Mouse (Mus musculus) hindbrain, postnatal 0 days (tissue): ENCODE data around the gene Zfp444. TPM values are rescaled to one million over a fixed set of nuclear protein-coding genes. Genes with fewer than 3 reads are reported as not detected.

ENCODE experiments used
- ATAC-seq: fragments of 200-750 bp; cut with Nextera tagmentation; 2 replicates; pipeline ENCODE4 v1.8.0; 2017; ENCODE audit warnings: mild to moderate bottlenecking, moderate TSS enrichment, moderate library complexity
- DNase-seq: peaks from one replicate; pipeline ENCODE4 v3.0.0-alpha.2; 2015; ENCODE audit warnings: low spot score
- H3K27ac ChIP-seq: fragments of 300-500 bp; sonication (generic); 2 replicates; pipeline ENCODE4 v1.5.1; 2014; ENCODE audit warnings: mild to moderate bottlenecking
- H3K27me3 ChIP-seq: fragments of 300-500 bp; sonication (generic); 2 replicates; pipeline ENCODE4 v1.6.1; 2014; ENCODE audit warnings: low read length, mixed read lengths; ENCODE audit not compliant: insufficient read depth
- H3K36me3 ChIP-seq: fragments of 300-500 bp; sonication (generic); 2 replicates; pipeline ENCODE4 v1.6.1; 2014; ENCODE audit warnings: low read length, mixed read lengths; ENCODE audit not compliant: insufficient read depth
- H3K4me1 ChIP-seq: fragments of 300-500 bp; sonication (generic); 2 replicates; pipeline ENCODE4 v1.6.1; 2014; ENCODE audit warnings: antibody characterized with exemption, low read length, mixed read lengths; ENCODE audit not compliant: insufficient read depth
- H3K4me2 ChIP-seq: fragments of 300-500 bp; sonication (generic); 2 replicates; pipeline ENCODE4 v1.6.1; 2014; ENCODE audit warnings: low read depth, mild to moderate bottlenecking, low read length, moderate library complexity, mixed read lengths
- H3K4me3 ChIP-seq: fragments of 300-500 bp; sonication (generic); 2 replicates; pipeline ENCODE4 v1.5.1; 2014; ENCODE audit warnings: low read length
- H3K9ac ChIP-seq: fragments of 300-500 bp; sonication (generic); replicated peaks from 2 replicates; pipeline ENCODE4 v1.6.1; 2014; ENCODE audit warnings: mild to moderate bottlenecking, low read length, moderate library complexity, mixed read lengths
- H3K9me3 ChIP-seq: fragments of 300-500 bp; sonication (generic); 2 replicates; pipeline ENCODE4 v1.6.1; 2016; ENCODE audit warnings: low read length, mixed read lengths
- CTCF ChIP-seq: IDR thresholded peaks from 2 replicates; pipeline ENCODE4 v1.5.1; 2016; ENCODE audit warnings: antibody characterized with exemption, control low read depth, low read depth
- WGBS: fragments of 180-500 bp; shearing (Covaris S2); extraction: QIAGEN DNeasy Blood & Tissue Kit; methylation state at CpG from one replicate; pipeline ENCODE4 v1.1.7; 2014; 5-methylcytosine and 5-hydroxymethylcytosine counted together
- polyA plus RNA-seq: library from polyadenylated mRNA; unstranded; fragments of >200 nt; fragmentation: Nextera tagmentation; extraction: Ambion mirVana; gene quantifications from 2 replicates; pipeline ENCODE4 v1.2.1, GENCODE M21; 2015
- total RNA-seq: library from RNA; depleted of rRNA; stranded (reverse); fragments of >200 nt; gene quantifications from 2 replicates; pipeline ENCODE4 v1.2.3, GENCODE M21; 2014

Gene Zfp444
- total and polyA plus RNA-seq, 2 experiments from 2014 or later, result 69.2 to 84.3 TPM

DNA sequence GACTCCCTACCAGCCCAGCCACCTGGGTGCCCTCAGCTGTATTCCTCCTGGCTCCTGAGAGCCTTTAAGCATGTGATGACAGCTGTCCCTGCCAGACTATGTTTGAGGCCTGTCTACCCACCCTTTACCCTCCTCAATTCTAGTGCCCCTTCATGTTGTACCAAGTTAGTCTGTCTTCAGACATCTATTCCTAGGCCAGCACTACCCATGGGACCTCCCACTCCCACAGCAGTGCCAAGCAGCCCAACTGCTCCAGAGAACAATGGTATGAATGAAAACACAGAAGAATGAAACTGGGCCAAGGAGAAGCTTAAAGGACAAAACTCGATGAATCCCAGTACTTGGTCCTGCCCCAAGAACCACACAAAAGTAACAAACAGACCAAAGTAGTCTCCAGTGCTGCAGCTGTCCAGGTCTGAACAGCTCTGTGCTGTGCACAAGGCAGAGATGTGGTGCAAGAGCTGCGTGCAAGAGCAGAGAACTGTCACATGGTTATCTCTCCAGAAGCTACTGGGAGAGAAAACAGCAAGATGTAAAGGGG lies 28.0 kb upstream of the Zfp444 start:
- Histone ChIP-seq H3K27me3 (no peaks in the 10 kb centered on the region), H3K27ac (peak overlapping the region; percentile 64), H3K9me3 (no peaks in the 10 kb centered on the region), H3K4me3 (no peak overlapping the region), H3K9ac (no peak overlapping the region), H3K4me1 (no peaks in the 10 kb centered on the region), H3K36me3 (peaks cover 10% of the 10 kb centered on the region; the same call in 1 of the 2 replicates), H3K4me2 (no peak overlapping the region)
- 53% methylated on average over 2 of the region's 2 CpGs for WGBS
- peak; percentile 65 for DNase-seq
- peak; percentile 78 for ATAC-seq
- no peak for TF ChIP-seq CTCF

DNA sequence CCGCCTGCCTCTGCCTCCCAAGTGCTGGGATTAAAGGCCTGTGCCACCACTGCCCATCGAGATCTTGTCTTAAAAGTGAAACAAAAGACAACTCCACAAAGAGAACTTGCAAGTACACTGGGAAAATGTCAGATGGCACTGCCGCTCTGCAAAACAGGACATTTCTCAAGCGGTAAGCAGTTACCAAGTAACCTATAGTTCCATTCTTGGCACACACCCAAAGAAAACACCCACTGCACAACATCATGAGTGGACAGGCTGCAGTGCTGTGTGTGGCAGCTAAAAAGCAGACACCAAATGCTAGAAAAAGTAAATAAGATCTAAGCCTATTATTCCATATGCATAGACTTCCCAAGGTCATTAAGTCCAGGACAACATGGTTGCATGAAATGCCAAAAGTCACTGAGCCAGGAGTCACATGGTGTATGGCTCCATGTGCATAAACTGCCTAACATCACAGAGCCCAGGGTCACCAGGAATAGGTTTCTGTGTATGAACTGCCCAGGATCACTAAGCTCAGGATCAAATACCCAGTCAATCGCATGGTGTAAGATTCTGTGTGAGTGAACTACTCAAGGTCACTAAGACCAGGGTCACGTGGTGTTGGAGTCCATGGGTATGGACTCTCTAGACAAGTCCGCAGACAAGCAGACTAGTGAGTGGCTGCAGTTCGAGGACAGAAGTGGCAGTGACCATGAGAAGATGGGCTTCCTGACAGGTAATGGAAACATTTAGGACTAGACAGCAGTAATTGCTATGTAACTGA lies 26.4 kb upstream of the Zfp444 start:
- TF ChIP-seq CTCF, result no peak
- H3K4me2 ChIP-seq, result no peak overlapping the region
- DNase-seq, result peak; percentile 18
- H3K4me3 ChIP-seq, result no peak overlapping the region
- H3K9me3 ChIP-seq, result no peaks in the 10 kb centered on the region
- H3K27ac ChIP-seq, result peak overlapping the region; percentile 64; the same call in 1 of the 2 replicates
- WGBS, result 78% methylated on average over 8 of the region's 8 CpGs
- no peak for ATAC-seq
- H3K27me3 ChIP-seq, result no peaks in the 10 kb centered on the region
- H3K36me3 ChIP-seq, result peaks cover 10% of the 10 kb centered on the region; the same call in 1 of the 2 replicates
- H3K9ac ChIP-seq, result no peak overlapping the region
- no peaks in the 10 kb centered on the region for H3K4me1 ChIP-seq

- DNase-seq, result no peak
- Histone ChIP-seq H3K4me2 (no peak overlapping the region), H3K4me3 (no peak overlapping the region), H3K9ac (no peak overlapping the region), H3K27ac (peak overlapping the region; percentile 17; the same call in 1 of the 2 replicates), H3K4me1 (no peaks in the 10 kb centered on the region), H3K27me3 (no peaks in the 10 kb centered on the region), H3K9me3 (no peaks in the 10 kb centered on the region), H3K36me3 (peaks cover 8% of the 10 kb centered on the region; the same call in 1 of the 2 replicates)
- WGBS, result 68% methylated on average over 7 of the region's 7 CpGs
- no peak for TF ChIP-seq CTCF
- ATAC-seq, result no peak
These were observed 25.6 kb upstream of the Zfp444 start for GRCm38 (mm10) chr7:6146194-6146981.

GRCm38 (mm10) chr7:6146982-6147325 lies 25.1 kb upstream of the Zfp444 start:
- no peaks in the 10 kb centered on the region for H3K27me3 ChIP-seq
- no peaks in the 10 kb centered on the region for H3K9me3 ChIP-seq
- peak overlapping the region; percentile 17 for H3K27ac ChIP-seq
- DNase-seq (no peak), ATAC-seq (no peak)
- H3K4me1 ChIP-seq, result peaks cover 3% of the 10 kb centered on the region; the same call in 1 of the 2 replicates
- TF ChIP-seq CTCF, result no peak
- H3K4me2 ChIP-seq, result no peak overlapping the region
- no peak overlapping the region for H3K9ac ChIP-seq
- 0 out of 2 replicates have a peak, but pooled peaks cover 2% of the 10 kb centered on the region for H3K36me3 ChIP-seq
- 46% methylated on average over 2 of the region's 2 CpGs for WGBS
- H3K4me3 ChIP-seq, result no peak overlapping the region

DNA sequence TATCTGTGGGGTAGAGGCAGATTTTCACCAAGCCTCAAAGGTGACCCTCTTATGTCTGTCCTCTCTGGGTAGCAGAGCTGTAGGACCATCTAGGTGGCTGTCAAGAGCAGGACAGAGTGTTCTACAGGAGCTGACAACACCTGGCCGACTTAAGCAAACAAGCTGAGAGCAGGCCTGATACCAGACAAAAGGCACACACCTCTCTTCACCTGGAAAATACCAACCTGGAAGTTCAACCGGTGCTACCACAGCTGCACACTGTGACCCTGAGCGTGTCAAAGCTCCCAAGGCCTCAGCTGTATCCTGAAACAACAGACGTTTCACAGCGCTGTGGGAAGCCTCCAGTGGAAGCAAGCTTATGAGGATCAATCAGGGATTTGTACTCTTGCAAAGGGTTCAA lies 24.3 kb upstream of the Zfp444 start:
- DNase-seq (no peak), ATAC-seq (no peak)
- 79% methylated on average over 5 of the region's 5 CpGs for WGBS
- no peak for TF ChIP-seq CTCF
- no peaks in the 10 kb centered on the region for H3K9me3 ChIP-seq
- no peak overlapping the region for H3K9ac ChIP-seq
- H3K4me1 ChIP-seq, result peaks cover 4% of the 10 kb centered on the region; the same call in 1 of the 2 replicates
- H3K4me3 ChIP-seq, result no peak overlapping the region
- no peak overlapping the region for H3K27ac ChIP-seq
- no peak overlapping the region for H3K4me2 ChIP-seq
- no peaks in the 10 kb centered on the region for H3K36me3 ChIP-seq
- no peaks in the 10 kb centered on the region for H3K27me3 ChIP-seq

GRCm38 (mm10) chr7:6151266-6151665 lies 20.8 kb upstream of the Zfp444 start:
- no peak overlapping the region for H3K9ac ChIP-seq
- no peak for TF ChIP-seq CTCF
- no peak overlapping the region for H3K4me2 ChIP-seq
- peaks cover 15% of the 10 kb centered on the region for H3K4me1 ChIP-seq
- no peaks in the 10 kb centered on the region for H3K36me3 ChIP-seq
- whole genome bisulfite sequencing, result 92% methylated on average over 1 of the region's 1 CpGs
- H3K27ac ChIP-seq, result no peak overlapping the region
- H3K9me3 ChIP-seq, result no peaks in the 10 kb centered on the region
- no peak overlapping the region for H3K4me3 ChIP-seq
- DNase-seq, result no peak
- no peak for ATAC-seq
- H3K27me3 ChIP-seq, result no peaks in the 10 kb centered on the region
